Mouse (Mus musculus) testis, postnatal 14 days (tissue): ENCODE measurements around the gene Ppp1r14a.

ENCODE experiments used
- DNase-seq: peaks from one replicate; pipeline ENCODE4 v3.0.0; 2021; ENCODE audit warnings: low spot score

Gene Ppp1r14a

DNA sequence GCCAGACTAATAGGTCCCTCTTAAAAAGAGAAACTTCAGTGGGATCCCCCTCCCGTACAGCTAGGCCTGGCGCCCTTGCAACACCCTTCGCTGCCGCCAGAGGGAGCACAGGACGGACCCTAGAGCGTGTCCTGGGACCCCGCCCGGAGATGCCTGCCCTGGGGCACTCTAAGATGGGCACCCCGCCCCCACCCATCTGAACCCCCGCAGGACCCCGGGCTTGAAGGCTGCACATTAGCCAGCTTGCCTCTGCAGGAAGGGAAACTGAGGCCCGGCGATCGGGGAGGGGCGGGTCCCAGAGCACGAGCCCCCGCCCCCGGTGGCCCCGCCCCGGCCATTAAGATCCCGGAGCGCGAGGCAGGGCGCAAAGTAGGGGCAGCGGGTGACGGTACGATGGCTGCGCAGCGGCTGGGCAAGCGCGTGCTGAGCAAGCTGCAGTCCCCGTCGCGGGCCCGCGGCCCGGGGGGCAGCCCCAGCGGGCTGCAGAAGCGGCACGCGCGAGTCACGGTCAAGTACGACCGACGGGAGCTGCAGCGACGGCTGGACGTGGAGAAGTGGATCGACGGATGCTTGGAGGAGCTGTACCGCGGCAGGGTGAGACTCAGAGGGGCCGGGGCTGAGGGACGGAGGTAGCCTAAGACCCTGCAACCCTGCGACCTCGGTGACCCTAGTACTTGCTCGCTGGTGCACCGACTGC is at the start of gene Ppp1r14a:
Gene Ppp1r14a (plus strand): TSS at position 367 of the 697 bp plus-strand sequence.
- peak; percentile 81 for DNase-seq

- DNase-seq, result no peak
These were observed 44.2 kb upstream of the Ppp1r14a start for GRCm38 (mm10) chr7:29244732-29245416.

- DNase-seq, result no peak
These were observed 43.1 kb upstream of the Ppp1r14a start for GRCm38 (mm10) chr7:29246015-29246414.

DNA sequence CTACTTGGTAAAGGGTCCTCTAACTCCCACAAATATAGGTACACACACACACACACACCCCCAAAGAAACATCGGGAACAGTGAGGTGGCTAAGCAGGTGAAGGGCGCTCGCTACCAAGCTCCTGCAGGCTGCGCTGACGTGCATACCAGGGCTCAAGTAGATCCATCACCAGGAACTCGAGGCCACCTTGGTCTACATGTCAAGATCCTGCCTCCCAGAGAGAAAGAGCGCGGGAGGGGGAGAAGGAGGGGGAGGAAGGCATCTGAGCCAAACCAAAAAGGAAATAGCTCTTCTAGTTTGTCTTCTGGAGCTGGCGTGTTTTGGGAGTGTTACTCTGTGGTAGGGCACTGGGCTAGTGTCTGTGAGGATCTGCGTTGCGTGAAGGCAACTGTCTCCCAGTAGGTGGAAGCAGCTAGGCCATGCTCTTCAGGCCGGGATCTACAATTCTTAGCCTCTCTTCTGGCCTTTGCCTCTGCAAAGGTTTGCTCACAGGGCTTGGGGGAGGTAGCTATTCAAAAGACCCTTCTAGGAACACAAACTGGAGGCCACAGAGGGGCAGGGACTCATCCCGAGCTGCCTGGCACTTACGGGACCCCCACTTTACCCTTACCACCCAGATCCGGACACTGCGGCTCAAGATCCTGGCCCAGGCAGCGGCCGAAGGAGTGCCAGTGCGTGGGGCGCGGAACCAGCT is 42.3 kb upstream of the Ppp1r14a start:
- no peak for DNase-seq

GRCm38 (mm10) chr7:29247314-29247700 is 41.8 kb upstream of the Ppp1r14a start:
- DNase-seq, result peak; percentile 81

GRCm38 (mm10) chr7:29247706-29248105 is 41.4 kb upstream of the Ppp1r14a start:
- peak; percentile 39 for DNase-seq

- DNase-seq, result no peak
These were observed 40.8 kb upstream of the Ppp1r14a start, which contains the start of gene 2200002D01Rik for GRCm38 (mm10) chr7:29248261-29248841. Gene 2200002D01Rik, minus strand, starts transcription at chr7:29248466.

DNA sequence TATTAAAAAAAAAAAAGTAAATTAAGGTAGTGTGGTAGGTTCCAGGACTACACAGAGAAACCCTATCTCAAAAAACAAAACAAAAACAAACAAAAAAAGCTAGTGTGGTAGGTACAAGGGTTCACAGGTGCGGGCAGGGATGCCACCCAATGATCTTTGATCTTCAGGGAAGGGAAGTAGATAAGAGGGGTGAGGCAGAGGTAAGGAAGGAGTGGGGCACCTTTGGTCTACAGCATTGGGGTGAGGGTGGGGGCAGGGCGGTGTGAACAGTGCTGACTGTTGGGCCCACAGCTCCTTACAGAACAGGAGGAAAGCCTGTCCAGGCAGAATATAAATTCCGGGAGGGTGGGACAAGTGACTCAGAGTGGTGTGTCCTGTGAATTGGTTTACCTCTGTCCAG is 37.9 kb upstream of the Ppp1r14a start:
- DNase-seq, result no peak

GRCm38 (mm10) chr7:29253842-29254241 is 35.3 kb upstream of the Ppp1r14a start:
- DNase-seq, result no peak

DNA sequence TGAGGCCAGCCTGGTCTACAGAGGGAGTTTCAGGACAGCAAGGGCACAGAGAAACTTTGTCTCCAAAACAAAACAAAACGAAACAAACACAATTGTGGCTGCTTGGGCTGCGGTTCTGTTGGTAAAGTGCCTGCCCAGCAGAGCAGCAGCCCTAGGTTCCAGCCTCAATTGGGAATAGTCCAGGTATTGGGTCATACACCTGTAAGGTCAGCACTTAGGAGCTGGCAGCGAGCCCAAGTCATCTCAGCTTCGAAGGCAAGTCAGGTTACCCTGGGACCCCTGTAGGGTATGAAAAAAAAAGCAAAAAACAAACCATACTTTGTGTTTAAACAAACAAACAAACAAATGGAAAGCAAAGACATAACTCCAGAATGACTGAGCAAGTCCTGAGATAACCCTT is 33.2 kb upstream of the Ppp1r14a start:
- DNase-seq, result no peak

DNA sequence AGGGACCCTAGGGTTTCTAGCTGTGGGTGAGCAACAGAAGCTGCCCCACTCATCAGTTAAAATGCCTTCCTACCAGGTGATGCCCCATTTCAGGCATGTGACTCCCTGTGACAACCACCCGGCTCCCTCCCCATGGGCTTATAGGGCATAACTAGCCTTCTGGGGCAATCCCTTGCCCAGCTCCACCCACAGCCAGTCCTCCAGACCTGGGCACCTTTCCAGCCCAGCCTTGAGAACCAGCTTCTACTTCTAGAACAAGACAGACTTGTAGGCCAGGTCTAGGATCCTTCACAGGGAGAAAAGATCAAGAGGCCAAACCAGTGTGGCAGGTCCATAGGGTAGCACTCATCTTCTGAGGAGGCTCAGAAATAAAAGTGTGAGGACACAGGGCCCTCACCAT is 31.7 kb upstream of the Ppp1r14a start:
- DNase-seq, result no peak

- DNase-seq, result no peak
These were observed 29.1 kb upstream of the Ppp1r14a start for GRCm38 (mm10) chr7:29259781-29260730.

- no peak for DNase-seq
These were observed 27.0 kb upstream of the Ppp1r14a start for GRCm38 (mm10) chr7:29262151-29262550.

DNA sequence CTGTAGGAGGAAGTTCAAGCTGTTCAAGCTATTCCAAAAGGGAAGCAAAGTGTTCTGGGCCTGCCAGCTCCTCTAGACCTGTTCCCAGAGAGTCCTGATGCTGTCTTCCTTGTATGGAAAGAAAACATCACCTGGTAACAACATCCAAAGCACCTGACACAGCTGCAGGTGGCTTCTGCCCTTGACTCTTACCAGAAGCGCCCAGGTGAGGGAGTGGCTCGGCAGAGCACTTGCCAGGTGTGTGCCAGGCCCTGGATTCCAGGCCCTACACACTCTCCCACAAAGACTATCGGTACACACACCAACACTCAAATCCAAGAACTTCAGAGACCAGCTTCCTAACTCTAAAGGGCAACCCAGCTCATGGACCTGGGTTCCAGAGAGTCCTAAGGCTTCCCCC is 25.3 kb upstream of the Ppp1r14a start:
- no peak for DNase-seq

DNA sequence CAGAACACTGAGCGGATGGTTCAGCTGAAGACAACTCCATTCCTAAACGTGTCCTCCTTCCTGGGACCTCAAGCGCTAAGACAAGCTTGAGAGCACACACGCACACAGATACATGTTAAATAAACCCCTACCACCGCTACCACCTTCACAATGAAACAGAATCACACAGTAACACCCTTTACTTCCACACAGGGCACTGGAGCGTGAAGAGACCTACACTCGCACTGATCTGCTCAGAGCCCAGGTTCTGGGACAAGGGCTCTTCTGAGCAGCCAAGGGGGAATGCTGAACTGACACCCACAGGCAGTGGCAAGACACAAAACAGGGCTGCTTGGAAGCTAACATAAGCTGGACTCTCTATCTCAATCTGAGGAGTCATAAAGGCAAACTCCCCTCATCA is 23.5 kb upstream of the Ppp1r14a start:
- DNase-seq, result no peak

GRCm38 (mm10) chr7:29266931-29267330 is 22.2 kb upstream of the Ppp1r14a start:
- DNase-seq, result no peak

DNA sequence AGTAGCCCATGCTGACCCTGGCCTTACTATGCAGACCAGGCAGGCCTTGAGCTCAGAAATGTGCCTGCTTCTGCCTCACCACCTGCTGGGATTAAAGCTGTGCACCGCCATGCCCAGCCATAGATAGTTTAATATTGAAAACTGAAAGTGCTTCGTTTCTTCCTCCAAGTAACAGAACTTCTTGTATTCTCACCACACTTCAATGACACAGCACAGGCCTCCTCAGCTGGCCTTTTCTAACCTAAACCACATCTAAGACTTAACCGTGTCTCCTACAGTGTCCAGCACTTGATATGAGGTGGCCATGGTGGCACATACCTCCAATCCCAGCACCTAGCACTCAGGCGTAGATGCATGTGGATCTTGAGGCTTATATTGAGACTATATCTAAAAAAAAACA is 18.7 kb upstream of the Ppp1r14a start:
- DNase-seq, result no peak

- no peak for DNase-seq
These were observed 17.2 kb upstream of the Ppp1r14a start for GRCm38 (mm10) chr7:29271687-29272465.

- no peak for DNase-seq
These were observed 12.4 kb upstream of the Ppp1r14a start for GRCm38 (mm10) chr7:29276715-29277114.

DNA sequence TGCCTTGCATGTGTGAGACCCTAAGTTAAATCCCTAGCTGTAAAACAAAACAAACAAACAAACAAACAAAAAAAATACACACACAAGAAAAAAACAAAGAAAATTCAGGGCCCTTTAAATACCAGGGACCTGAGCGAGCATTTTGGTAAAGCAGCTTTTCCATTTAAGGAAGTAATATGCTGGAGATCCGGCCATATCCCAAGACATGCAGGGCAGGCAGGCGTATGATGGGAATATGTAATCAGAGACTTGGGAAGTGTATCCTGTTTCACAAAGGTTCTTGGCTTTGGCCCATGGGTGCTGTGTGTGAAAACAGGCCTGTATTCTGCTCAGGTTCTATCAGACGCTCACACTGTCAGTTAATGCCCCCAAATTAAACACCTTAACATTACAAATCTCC is 11.6 kb upstream of the Ppp1r14a start:
- no peak for DNase-seq

DNA sequence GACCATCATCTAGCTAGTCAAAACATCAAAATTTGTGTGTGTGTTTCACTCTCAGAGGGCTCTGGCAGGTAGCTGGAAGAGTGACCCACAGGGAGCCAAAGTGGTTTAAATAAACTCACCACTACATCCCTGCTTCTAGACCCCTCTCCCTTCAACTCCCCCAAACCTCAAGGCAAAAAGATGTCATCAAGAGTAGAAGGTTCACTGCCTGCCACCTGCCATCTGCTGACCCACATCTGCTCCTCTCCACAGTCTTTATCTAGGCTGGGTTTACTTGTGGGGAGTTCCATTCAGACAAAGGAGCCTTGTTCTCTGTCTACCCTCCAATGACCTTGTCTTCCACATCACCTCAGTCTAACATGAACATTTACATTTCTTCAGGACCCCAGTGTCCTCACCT is 9.8 kb upstream of the Ppp1r14a start:
- DNase-seq, result no peak
